Mouse (Mus musculus): ENCODE data around the gene Bmper.

- no peak for TF ChIP-seq POLR2A (IDR thresholded peaks at IDR 0.05; ENCODE audit: insufficient read depth, low read depth, low read length)
- TF ChIP-seq CTCF (IDR thresholded peaks at IDR 0.05; ENCODE audit: insufficient read depth, low read depth, low read length), result no peak
Measured at GRCm38 (mm10) chr9:23192567-23193331, 30.1 kb upstream of the Bmper start.
